Mouse (Mus musculus) cortical plate, adult 2 months (tissue): ENCODE results near the gene Rph3a.

Experiments
- CTCF ChIP-seq: fragments of 200-500 bp; IDR thresholded peaks from 2 replicates; pipeline ENCODE4 v1.5.1; 2011; ENCODE audit warnings: mild to moderate bottlenecking, control low read depth, low read length; ENCODE audit not compliant: insufficient read depth; ENCODE audit errors: extremely low read depth
- POLR2A ChIP-seq: fragments of 200-500 bp; IDR thresholded peaks from 2 replicates; pipeline ENCODE4 v1.6.1; 2011; ENCODE audit warnings: mild to moderate bottlenecking, low read length, control low read depth; ENCODE audit not compliant: insufficient read depth; ENCODE audit errors: extremely low read depth

- TF ChIP-seq CTCF (no peak), POLR2A (no peak)
These were observed 41.8 kb downstream of the Rph3a start for GRCm38 (mm10) chr5:120968134-120968532.
